Mouse (Mus musculus): ENCODE data around the gene Wdfy1.

Wdfy1 gene

DNA sequence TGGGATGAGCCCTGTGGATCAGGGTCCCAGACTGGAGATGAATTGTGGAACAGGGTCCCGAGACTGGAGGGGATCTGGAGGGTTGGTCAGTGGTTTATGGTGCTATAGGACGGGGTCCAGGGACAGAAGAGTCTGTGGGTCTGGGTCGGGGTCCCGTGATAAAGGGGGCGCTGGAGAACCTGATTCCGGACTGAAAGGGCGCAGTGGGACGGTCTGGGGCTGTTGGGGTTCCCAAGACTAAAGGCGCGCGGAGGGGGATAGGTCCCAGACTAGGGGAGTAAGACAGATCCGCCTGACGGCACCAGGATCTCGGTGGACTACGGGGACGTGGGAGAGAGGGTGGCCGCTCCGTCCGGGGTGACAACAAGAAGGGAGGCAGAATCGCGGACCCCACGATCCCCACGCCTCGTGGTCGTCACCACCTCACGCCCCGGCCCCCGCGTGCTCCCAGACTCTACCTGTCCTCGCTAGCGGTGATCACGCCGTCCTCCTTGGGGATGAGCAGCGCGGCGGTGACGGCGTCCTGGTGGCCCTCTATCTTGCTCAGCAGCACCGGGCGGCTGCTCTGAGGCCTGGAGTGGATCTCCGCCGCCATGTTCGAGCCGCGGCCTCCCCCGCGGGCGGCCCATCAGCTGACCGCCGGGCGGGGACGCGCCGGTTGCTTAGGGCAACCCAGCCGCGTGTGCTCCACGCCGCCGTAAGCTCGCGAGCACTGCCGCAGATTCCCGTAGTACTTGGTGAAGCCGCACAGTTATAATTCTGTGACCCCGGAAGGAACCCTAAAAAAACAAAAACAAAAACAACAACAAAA, 14.6 kb downstream of the Wdfy1 start:
- peak in 1 of 2 experiments; percentile 67 for DNase-seq (ENCODE audit: low read depth in 1 of 2, low spot score in 2 of 2)

DNA sequence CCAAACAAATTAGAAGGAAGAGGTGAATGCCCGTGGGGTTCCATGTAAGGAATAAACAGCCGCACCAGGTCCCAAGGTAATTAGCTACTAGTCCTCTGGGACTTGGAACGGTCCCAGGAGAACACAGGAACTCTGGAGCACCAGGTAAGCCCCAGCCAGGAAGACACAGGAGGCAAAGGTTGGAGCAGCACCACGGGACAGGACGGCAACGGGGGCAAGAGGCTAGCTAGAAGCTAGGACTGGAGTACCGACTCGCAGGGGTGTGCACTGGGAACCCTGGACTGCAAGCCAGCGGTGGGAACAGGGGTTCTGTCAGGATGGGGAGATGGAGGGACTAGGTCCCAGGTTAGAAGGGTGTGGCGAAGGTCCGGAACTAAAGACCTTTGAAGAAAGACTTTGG, 15.3 kb downstream of the Wdfy1 start:
- DNase-seq (ENCODE audit: low read depth in 1 of 2, low spot score in 2 of 2), result no peak

GRCm38 (mm10) chr1:79759436-79759972, 16.4 kb downstream of the Wdfy1 start:
- DNase-seq (ENCODE audit: low read depth in 1 of 2, low spot score in 2 of 2), result no peak

GRCm38 (mm10) chr1:79759006-79759405, 16.9 kb downstream of the Wdfy1 start:
- DNase-seq (ENCODE audit: low read depth in 1 of 2, low spot score in 2 of 2), result no peak

GRCm38 (mm10) chr1:79757597-79757996, 18.3 kb downstream of the Wdfy1 start:
- no peak for DNase-seq (ENCODE audit: low read depth in 1 of 2, low spot score in 2 of 2)

DNA sequence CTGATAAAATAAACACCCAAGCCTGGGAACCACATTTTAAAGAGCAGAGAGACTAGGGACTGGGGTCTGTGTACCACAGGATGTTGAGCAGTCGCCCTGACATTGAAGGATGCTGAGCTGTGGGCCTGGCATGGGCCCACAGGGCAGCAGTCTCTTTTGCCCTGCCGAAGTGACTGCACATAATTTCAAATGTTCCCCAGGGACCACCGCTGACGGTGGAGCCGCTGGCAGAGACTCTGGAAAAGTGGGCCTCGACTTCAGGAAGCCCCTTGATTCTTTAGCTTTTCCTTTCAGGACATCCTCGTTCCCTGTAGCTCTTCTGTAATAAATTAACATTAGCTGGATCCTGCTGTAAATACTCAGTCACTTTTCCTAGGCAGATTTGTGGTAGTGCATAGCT, 18.8 kb downstream of the Wdfy1 start:
- no peak for DNase-seq (ENCODE audit: low read depth in 1 of 2, low spot score in 2 of 2)

DNA sequence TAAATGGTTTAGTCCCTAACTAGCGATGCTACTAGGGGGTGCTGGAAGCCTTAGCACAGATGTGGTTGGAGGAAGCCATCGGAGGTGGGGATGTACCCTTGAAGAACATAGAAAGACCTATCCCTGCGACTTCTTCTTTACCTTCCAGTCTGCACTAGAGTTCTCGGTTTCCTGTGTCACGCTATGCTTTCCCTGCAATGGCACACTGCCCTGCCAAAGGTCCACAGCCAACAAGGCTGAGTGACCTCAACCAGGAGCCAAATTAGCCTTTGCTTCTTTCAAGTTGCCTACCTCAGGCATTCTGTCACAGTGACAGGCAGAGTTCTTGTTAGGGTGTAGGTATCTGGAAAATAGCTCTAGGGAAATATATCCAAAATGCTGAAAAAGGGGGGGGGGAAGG, 19.5 kb downstream of the Wdfy1 start:
- DNase-seq (ENCODE audit: low read depth in 1 of 2, low spot score in 2 of 2), result no peak

- DNase-seq (ENCODE audit: low read depth in 1 of 2, low spot score in 2 of 2), result no peak
Observed at GRCm38 (mm10) chr1:79755376-79755775, 20.6 kb downstream of the Wdfy1 start.

DNA sequence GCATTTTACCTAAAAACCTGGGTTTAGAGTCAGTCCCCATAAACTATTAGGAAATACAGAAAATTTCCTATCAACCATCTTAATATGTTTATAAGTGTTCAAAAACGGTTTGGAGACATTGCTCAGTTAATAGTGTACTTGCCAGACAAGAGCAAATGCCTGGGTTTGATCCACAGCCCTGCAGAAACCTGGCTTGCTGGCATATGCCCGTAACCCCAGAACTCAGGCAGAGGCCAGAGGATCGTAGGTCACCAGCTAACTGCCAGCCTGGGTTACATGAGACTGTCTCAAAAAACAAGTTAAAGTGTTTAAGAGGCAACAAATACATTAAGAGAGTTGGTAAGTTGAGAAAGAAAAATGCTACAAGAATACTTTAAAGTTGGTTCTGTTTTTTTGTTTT, 21.0 kb downstream of the Wdfy1 start:
- no peak for DNase-seq (ENCODE audit: low read depth in 1 of 2, low spot score in 2 of 2)

DNA sequence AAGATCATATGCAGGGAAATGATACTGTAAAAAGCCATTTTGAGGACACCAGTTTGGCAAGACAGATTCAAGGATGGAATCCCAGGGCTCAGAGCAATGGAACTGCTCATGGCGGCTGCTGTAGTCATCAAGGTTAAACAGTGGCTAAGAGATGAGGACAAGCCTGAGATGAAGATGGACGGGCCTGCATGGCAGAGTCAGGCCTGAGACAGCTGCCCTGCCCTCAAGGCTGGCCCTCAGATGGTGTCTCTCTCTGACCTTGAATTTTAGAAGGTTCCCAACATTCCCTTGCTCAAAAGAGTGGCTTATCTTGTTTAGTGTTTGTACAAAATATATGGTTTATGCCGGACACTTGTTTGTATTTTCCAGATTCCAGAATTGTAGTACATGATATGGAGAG, 22.5 kb downstream of the Wdfy1 start:
- no peak for DNase-seq (ENCODE audit: low read depth in 1 of 2, low spot score in 2 of 2)

GRCm38 (mm10) chr1:79752714-79753340, 23.1 kb downstream of the Wdfy1 start:
- DNase-seq (ENCODE audit: low read depth in 1 of 2, low spot score in 2 of 2), result no peak

GRCm38 (mm10) chr1:79752015-79752695, 23.8 kb downstream of the Wdfy1 start:
- no peak for DNase-seq (ENCODE audit: low read depth in 1 of 2, low spot score in 2 of 2)

DNA sequence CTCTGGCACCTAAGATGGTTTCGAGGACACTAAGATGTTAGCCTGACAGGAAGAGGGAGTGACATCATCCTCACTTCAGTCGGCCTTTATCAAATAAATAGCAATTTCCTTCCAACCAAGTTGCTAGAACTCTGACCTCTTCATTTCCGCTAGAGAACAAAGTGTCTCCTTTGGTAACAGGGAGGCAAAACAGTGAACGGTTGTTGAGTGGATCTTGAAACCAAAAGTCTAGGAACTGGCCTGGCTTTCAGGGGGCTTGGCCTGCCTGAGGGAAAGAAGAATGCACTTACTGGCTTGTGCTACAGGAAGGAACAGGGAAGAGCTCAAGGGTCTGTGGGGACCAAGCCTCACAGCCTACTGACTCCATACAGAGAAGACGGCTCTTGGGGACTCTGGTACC, 24.8 kb downstream of the Wdfy1 start:
- no peak for DNase-seq (ENCODE audit: low read depth in 1 of 2, low spot score in 2 of 2)

- DNase-seq (ENCODE audit: low read depth in 1 of 2, low spot score in 2 of 2), result no peak
Observed at GRCm38 (mm10) chr1:79746056-79746455, 29.9 kb downstream of the Wdfy1 start.

DNA sequence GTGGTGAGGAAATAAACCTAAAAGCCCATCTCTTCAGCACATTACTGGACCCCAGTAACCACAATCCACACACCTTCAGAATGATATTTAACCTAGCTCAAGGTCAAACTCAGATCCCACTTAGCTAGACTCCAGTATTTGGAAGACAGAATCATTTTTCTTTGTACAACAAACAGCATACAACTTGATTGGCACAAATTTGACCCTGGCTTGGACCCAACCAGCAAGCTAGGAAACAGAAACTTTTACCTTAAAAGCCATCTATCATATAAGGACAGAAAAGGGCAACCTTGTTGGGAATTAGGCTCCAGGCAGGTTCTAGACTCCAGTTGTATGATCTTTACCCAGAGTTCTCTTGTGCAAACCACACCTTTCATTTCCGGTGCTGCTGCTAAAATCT, 32.6 kb downstream of the Wdfy1 start:
- DNase-seq (ENCODE audit: low read depth in 1 of 2, low spot score in 2 of 2), result no peak

DNA sequence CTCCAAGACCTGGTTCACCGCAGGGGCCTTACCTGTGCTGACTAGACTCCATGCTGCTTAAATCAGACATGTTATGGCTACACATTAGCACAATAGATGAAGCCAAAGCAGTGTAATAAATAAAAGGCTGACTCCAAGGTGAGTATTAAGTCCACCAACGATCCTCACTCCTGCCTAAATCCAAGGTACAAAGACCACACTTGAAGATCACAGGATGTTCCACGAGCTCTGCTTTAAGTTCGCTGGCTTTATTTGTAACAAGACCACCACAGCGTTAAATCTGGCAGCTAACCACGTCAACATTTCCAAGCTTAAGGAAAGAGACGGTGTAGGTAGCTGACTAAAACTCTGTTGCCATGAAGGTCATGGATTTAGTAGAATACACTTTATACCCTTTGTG, 33.0 kb downstream of the Wdfy1 start:
- no peak for DNase-seq (ENCODE audit: low read depth in 1 of 2, low spot score in 2 of 2)

GRCm38 (mm10) chr1:79741002-79741401, 34.9 kb downstream of the Wdfy1 start:
- no peak for DNase-seq (ENCODE audit: low read depth in 1 of 2, low spot score in 2 of 2)

DNA sequence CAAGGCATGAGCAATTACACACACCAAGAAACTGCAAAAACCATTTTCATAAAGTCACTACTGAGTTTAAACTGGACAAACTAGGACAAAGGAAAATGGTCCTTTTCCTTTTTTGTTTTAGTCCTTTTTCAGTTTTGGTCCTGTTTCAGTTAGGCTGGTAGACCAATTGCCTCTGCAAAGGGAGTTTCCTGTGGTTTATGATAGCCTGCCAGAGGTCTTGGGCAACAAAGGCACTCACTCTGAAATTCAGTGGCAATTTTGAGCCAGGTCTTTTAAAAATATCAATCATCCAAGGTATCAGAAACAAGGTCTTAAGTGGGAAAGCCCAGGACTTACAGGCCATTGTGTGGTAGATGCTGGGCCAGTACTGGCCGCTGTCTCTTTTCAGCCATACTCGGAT, 36.2 kb downstream of the Wdfy1 start:
- no peak for DNase-seq (ENCODE audit: low read depth in 1 of 2, low spot score in 2 of 2)

- DNase-seq (ENCODE audit: low read depth in 1 of 2, low spot score in 2 of 2), result no peak
Observed at GRCm38 (mm10) chr1:79736408-79736807, 39.5 kb downstream of the Wdfy1 start.

GRCm38 (mm10) chr1:79734794-79735193, 41.1 kb downstream of the Wdfy1 start:
- DNase-seq (ENCODE audit: low read depth in 1 of 2, low spot score in 2 of 2), result no peak

DNA sequence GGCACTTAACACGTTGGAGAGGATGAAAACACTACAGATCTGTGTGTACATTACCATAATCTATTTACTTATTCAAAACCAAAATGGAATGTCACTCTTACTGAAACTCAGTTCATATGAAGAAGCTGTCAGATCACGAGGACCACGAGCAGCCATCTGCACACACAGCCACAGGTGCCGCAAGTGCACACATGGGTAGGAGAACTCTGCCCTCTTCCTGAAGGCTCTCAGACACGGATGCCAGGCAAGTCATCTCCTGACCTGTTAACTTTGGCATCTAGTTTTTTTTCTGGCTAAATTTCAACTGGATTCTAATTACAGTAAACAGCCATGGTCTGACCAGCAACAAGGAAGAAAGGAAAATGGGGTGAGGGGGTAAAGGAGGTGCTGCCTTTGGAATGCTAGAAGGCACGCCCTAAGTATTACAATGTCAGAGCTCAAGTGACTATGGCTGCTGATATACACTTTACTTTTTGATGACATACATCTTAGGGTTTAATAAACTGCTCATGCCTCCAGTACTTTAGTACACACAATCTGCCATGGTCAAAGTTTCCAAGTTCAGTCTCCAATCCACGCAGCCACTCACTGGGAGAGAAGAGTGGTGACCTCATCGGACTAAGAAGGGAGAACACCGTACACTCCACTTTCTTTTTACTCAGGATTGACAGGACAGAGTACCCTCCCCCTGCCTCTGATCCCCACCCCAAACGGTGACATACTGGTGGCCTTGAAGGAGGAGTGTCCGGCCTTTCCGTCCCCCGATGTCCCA, 61.6 kb downstream of the Wdfy1 start:
- no peak for DNase-seq (ENCODE audit: low read depth in 1 of 2, low spot score in 2 of 2)
